9 mouse cellular contexts compared by ENCODE assay signal in genomic region chr13:21913854-21914253, GRCm38 (mm10). TPM values are rescaled to one million over a fixed set of nuclear protein-coding genes. Genes with fewer than 3 reads are reported as not detected.
A peak's percentile ranks its signal among the peaks of the same experiment; 100 is the strongest.
DNase-seq lines count a peak whose midpoint lies in the region; ATAC-seq and TF ChIP-seq lines count a peak whose summit lies in the region.
"Had no signal": no experiment of that assay in that cellular context is flagged by ENCODE, and none has a peak within 500 bp of the region (broad histone marks: within the 10 kb centered on the region; RNA-seq: fewer than 3 reads in every experiment).

No protein-coding gene starts in this region.

- 20% methylated on average over 8 of the region's 8 CpGs for WGBS in heart, embryonic 16.5 days

- peak overlapping the region; percentile 2; the same call in 1 of the 2 replicates for H3K4me3 ChIP-seq in layer of hippocampus, adult 2 months
- H3K4me3 ChIP-seq in heart, embryonic 16.5 days (ENCODE audit: low read length), result peak overlapping the region; percentile 30
- peak overlapping the region; percentile 25 for H3K4me3 ChIP-seq in myocyte

- H3ac ChIP-seq in myocyte (ENCODE audit: control insufficient read depth, insufficient read length), result peak overlapping the region; percentile 52

- H3K4me1 ChIP-seq in heart, embryonic 16.5 days (ENCODE audit: control insufficient read depth, insufficient read depth, low read length), result peaks cover 3% of the 10 kb centered on the region; the same call in 1 of the 2 replicates

- ATAC-seq in heart, embryonic 16.5 days (replicated peaks; ENCODE audit: extremely low read depth, insufficient read depth, low FRiP score), result no peak

- H3K27me3 ChIP-seq in heart, embryonic 16.5 days (ENCODE audit: control insufficient read depth, insufficient read depth, low read length), result peaks cover 7% of the 10 kb centered on the region; the same call in 1 of the 2 replicates
- no peaks in the 10 kb centered on the region for H3K27me3 ChIP-seq in myocyte (ENCODE audit: control insufficient read depth, insufficient read depth, insufficient read length)

- no peaks in the 10 kb centered on the region for H3K36me3 ChIP-seq in heart, embryonic 16.5 days (ENCODE audit: control insufficient read depth, insufficient read depth)
- H3K36me3 ChIP-seq in myocyte (ENCODE audit: control insufficient read depth, insufficient read depth), result no peaks in the 10 kb centered on the region

- H3K9me3 ChIP-seq in heart, embryonic 16.5 days (replicated peaks; ENCODE audit: control insufficient read depth, low read length), result no peaks in the 10 kb centered on the region

- no peak for TF ChIP-seq POLR2A in myocyte (IDR thresholded peaks at IDR 0.05; ENCODE audit: insufficient read length, low read depth)

- DNase-seq in layer of hippocampus, adult 2 months (ENCODE audit: low spot score in 2 of 2), result no peak
- DNase-seq in layer of hippocampus, postnatal 10 days (ENCODE audit: low spot score in 2 of 2), result no peak
- DNase-seq in NIH3T3 (ENCODE audit: low read depth), result peak; percentile 3
- no peak for DNase-seq in spleen, postnatal 10 days (ENCODE audit: low spot score in 2 of 2)
- DNase-seq in adrenal gland, postnatal 4 days (ENCODE audit: low spot score in 2 of 2), result no peak
- DNase-seq: left cerebral cortex, postnatal 4 days; right cerebral cortex, postnatal 14 days had no signal

- no peak overlapping the region for H3K27ac ChIP-seq in layer of hippocampus, adult 2 months
- H3K27ac ChIP-seq in heart, embryonic 16.5 days (ENCODE audit: low read length), result no peak overlapping the region

- 0 out of 2 replicates have a peak overlapping the region, but pooled peaks have one; percentile 20 for H3K9ac ChIP-seq in heart, embryonic 16.5 days (ENCODE audit: low read length)

- no peaks in the 10 kb centered on the region for H3K79me2 ChIP-seq in myocyte (ENCODE audit: control insufficient read depth, insufficient read depth)

- TF ChIP-seq CTCF in layer of hippocampus, adult 2 months (conservative IDR thresholded peaks at IDR 0.05), result no peak

- H3K4me2 ChIP-seq in heart, embryonic 16.5 days (ENCODE audit: low read depth, low read length), result peak overlapping the region; percentile 53
- H3K4me2 ChIP-seq in myocyte (ENCODE audit: low read depth), result peak overlapping the region; percentile 77

TF ChIP-seq in myocyte, 11 proteins besides CTCF, POLR2A, EP300 and RAD21:
- TF ChIP-seq REST (IDR thresholded peaks at IDR 0.05; ENCODE audit: insufficient read depth, insufficient read length) (no peak), TCF3 (IDR thresholded peaks at IDR 0.05; ENCODE audit: insufficient read length, low read depth) (no peak), MYOD1 (IDR thresholded peaks at IDR 0.05; ENCODE audit: control insufficient read depth in 1 of 3, insufficient read length in 2 of 3, low read depth in 2 of 3) (no peak), E2F4 (IDR thresholded peaks at IDR 0.05; ENCODE audit: insufficient read depth) (no peak), POLR2AphosphoS2 (IDR thresholded peaks at IDR 0.05; ENCODE audit: insufficient read length, low read depth) (no peak), CEBPB (IDR thresholded peaks at IDR 0.05; ENCODE audit: insufficient read depth, poor library complexity, severe bottlenecking) (no peak), USF1 (IDR thresholded peaks at IDR 0.05; ENCODE audit: low read depth) (no peak), MYOG (IDR thresholded peaks at IDR 0.05; ENCODE audit: control insufficient read depth in 1 of 3, insufficient read depth in 1 of 3, insufficient read length in 2 of 3, low read depth in 2 of 3) (no peak), MAX (IDR thresholded peaks at IDR 0.05; ENCODE audit: low read depth) (no peak), TCF12 (IDR thresholded peaks at IDR 0.05; ENCODE audit: insufficient read depth, poor library complexity, severe bottlenecking) (no peak), SRF (IDR thresholded peaks at IDR 0.05; ENCODE audit: control insufficient read depth, insufficient read length, low read depth) (no peak)

RNA-seq across cellular contexts. Expression of gene Zfp184, which starts 31.0 kb away (rescaled TPM):
- 1 to 10 TPM; 3.5 to 4.6 TPM for total RNA-seq in layer of hippocampus, adult 2 months (2021)
- 1 to 10 TPM; 5.1 to 6.0 TPM for total RNA-seq in layer of hippocampus, postnatal 10 days (2021)
- 2.9 and 4.7 TPM in 2 replicates for polyA plus RNA-seq in heart, embryonic 16.5 days (2015; fragmentation: Nextera tagmentation; extraction: Ambion mirVana)
- 0.89 TPM for polyA plus RNA-seq in myocyte (2012; fragmentation: generic; extraction: Trizol)
- total RNA-seq in adrenal gland, postnatal 4 days (2021), result 1 to 10 TPM; 3.8 to 4.7 TPM
